Mouse (Mus musculus): Measurements from ENCODE around the gene Phyh. TPM values are rescaled to one million over a fixed set of nuclear protein-coding genes. Genes with fewer than 3 reads are reported as not detected.
"Not testable (repeated sequence)": the region's sequence is repeated elsewhere in the genome, so short reads cannot be mapped to it uniquely, and the experiment has no call there.

Phyh gene
- polyA plus RNA-seq, 1 experiment: not detected

GRCm38 (mm10) chr2:4934516-4934915 lies 15.7 kb downstream of the Phyh start:
- no peak overlapping the region for H3K27ac ChIP-seq (ENCODE audit: insufficient read depth, low read depth, low read length)
- TF ChIP-seq CTCF (IDR thresholded peaks at IDR 0.05; ENCODE audit: insufficient read depth, low read depth, low read length) (no peak), POLR2A (IDR thresholded peaks at IDR 0.05; ENCODE audit: insufficient read depth, low read depth, low read length) (no peak)
- H3K4me1 ChIP-seq (ENCODE audit: control insufficient read depth, insufficient read depth, low read length): no peaks in the 10 kb centered on the region
- no peak overlapping the region for H3K4me3 ChIP-seq (ENCODE audit: insufficient read depth, low read depth, low read length)
- WGBS: 94% methylated on average over 9 of the region's 9 CpGs

- TF ChIP-seq POLR2A (IDR thresholded peaks at IDR 0.05; ENCODE audit: insufficient read depth, low read depth, low read length) (no peak), CTCF (IDR thresholded peaks at IDR 0.05; ENCODE audit: insufficient read depth, low read depth, low read length) (no peak)
- Histone ChIP-seq H3K4me3 (ENCODE audit: insufficient read depth, low read depth, low read length) (no peak overlapping the region), H3K4me1 (ENCODE audit: control insufficient read depth, insufficient read depth, low read length) (no peaks in the 10 kb centered on the region), H3K27ac (ENCODE audit: insufficient read depth, low read depth, low read length) (no peak overlapping the region)
- 88% methylated on average over 7 of the region's 7 CpGs for WGBS
These were observed 19.1 kb downstream of the Phyh start for GRCm38 (mm10) chr2:4937931-4938330.

GRCm38 (mm10) chr2:4940861-4941260 lies 22.0 kb downstream of the Phyh start:
- TF ChIP-seq CTCF (IDR thresholded peaks at IDR 0.05; ENCODE audit: insufficient read depth, low read depth, low read length): no peak
- TF ChIP-seq POLR2A (IDR thresholded peaks at IDR 0.05; ENCODE audit: insufficient read depth, low read depth, low read length): no peak
- H3K4me3 ChIP-seq (ENCODE audit: insufficient read depth, low read depth, low read length): no peak overlapping the region
- WGBS: 89% methylated on average over 11 of the region's 11 CpGs
- H3K27ac ChIP-seq (ENCODE audit: insufficient read depth, low read depth, low read length): no peak overlapping the region
- no peaks in the 10 kb centered on the region for H3K4me1 ChIP-seq (ENCODE audit: control insufficient read depth, insufficient read depth, low read length)

GRCm38 (mm10) chr2:4949691-4950090 lies 30.9 kb downstream of the Phyh start:
- H3K27ac ChIP-seq (ENCODE audit: insufficient read depth, low read depth, low read length); H3K4me3 ChIP-seq (ENCODE audit: insufficient read depth, low read depth, low read length); H3K4me1 ChIP-seq (ENCODE audit: control insufficient read depth, insufficient read depth, low read length): not testable (repeated sequence)
- WGBS: 79% methylated on average over 6 of the region's 8 CpGs

GRCm38 (mm10) chr2:4950986-4951385 lies 32.2 kb downstream of the Phyh start:
- TF ChIP-seq POLR2A (IDR thresholded peaks at IDR 0.05; ENCODE audit: insufficient read depth, low read depth, low read length) (no peak), CTCF (IDR thresholded peaks at IDR 0.05; ENCODE audit: insufficient read depth, low read depth, low read length) (no peak)
- Histone ChIP-seq H3K4me1 (ENCODE audit: control insufficient read depth, insufficient read depth, low read length) (no peaks in the 10 kb centered on the region), H3K4me3 (ENCODE audit: insufficient read depth, low read depth, low read length) (no peak overlapping the region), H3K27ac (ENCODE audit: insufficient read depth, low read depth, low read length) (no peak overlapping the region)
- 92% methylated on average over 2 of the region's 2 CpGs for whole genome bisulfite sequencing

- 79% methylated on average over 6 of the region's 6 CpGs for WGBS
- no peak overlapping the region for H3K4me3 ChIP-seq (ENCODE audit: insufficient read depth, low read depth, low read length)
- TF ChIP-seq POLR2A (IDR thresholded peaks at IDR 0.05; ENCODE audit: insufficient read depth, low read depth, low read length) (no peak), CTCF (IDR thresholded peaks at IDR 0.05; ENCODE audit: insufficient read depth, low read depth, low read length) (no peak)
These were observed 35.5 kb downstream of the Phyh start for GRCm38 (mm10) chr2:4954216-4954760.

GRCm38 (mm10) chr2:4958039-4958438 lies 39.2 kb downstream of the Phyh start:
- no peak for TF ChIP-seq POLR2A (IDR thresholded peaks at IDR 0.05; ENCODE audit: insufficient read depth, low read depth, low read length)
- no peak for TF ChIP-seq CTCF (IDR thresholded peaks at IDR 0.05; ENCODE audit: insufficient read depth, low read depth, low read length)
- WGBS: 75% methylated on average over 12 of the region's 12 CpGs

More at GRCm38 (mm10) chr2:4954216-4954760, 35.5 kb downstream of the Phyh start:
- Histone ChIP-seq H3K27ac (ENCODE audit: insufficient read depth, low read depth, low read length) (no peak overlapping the region), H3K4me1 (ENCODE audit: control insufficient read depth, insufficient read depth, low read length) (no peaks in the 10 kb centered on the region)

GRCm38 (mm10) chr2:4967806-4968205 lies 49.0 kb downstream of the Phyh start:
- Histone ChIP-seq H3K4me1 (ENCODE audit: control insufficient read depth, insufficient read depth, low read length) (no peaks in the 10 kb centered on the region), H3K4me3 (ENCODE audit: insufficient read depth, low read depth, low read length) (no peak overlapping the region), H3K27ac (ENCODE audit: insufficient read depth, low read depth, low read length) (no peak overlapping the region)
- TF ChIP-seq CTCF (IDR thresholded peaks at IDR 0.05; ENCODE audit: insufficient read depth, low read depth, low read length) (no peak), POLR2A (IDR thresholded peaks at IDR 0.05; ENCODE audit: insufficient read depth, low read depth, low read length) (no peak)
- WGBS: 96% methylated on average over 2 of the region's 2 CpGs

More at GRCm38 (mm10) chr2:4958039-4958438, 39.2 kb downstream of the Phyh start:
- H3K27ac ChIP-seq (ENCODE audit: insufficient read depth, low read depth, low read length): no peak overlapping the region
- H3K4me3 ChIP-seq (ENCODE audit: insufficient read depth, low read depth, low read length): no peak overlapping the region
- no peaks in the 10 kb centered on the region for H3K4me1 ChIP-seq (ENCODE audit: control insufficient read depth, insufficient read depth, low read length)

- no peak for TF ChIP-seq POLR2A (IDR thresholded peaks at IDR 0.05; ENCODE audit: insufficient read depth, low read depth, low read length)
- TF ChIP-seq CTCF (IDR thresholded peaks at IDR 0.05; ENCODE audit: insufficient read depth, low read depth, low read length): no peak
- 62% methylated on average over 2 of the region's 2 CpGs for WGBS
- H3K27ac ChIP-seq (ENCODE audit: insufficient read depth, low read depth, low read length): no peak overlapping the region
These were observed 50.3 kb downstream of the Phyh start for GRCm38 (mm10) chr2:4969083-4969482.

GRCm38 (mm10) chr2:4975807-4976206 lies 57.0 kb downstream of the Phyh start, which contains the start of gene Ucma:
TSS of gene Ucma (plus strand) at chr2:4976122.
- no peak within 1 kb of the TSS for H3K27ac ChIP-seq (ENCODE audit: insufficient read depth, low read depth, low read length)
- 51% methylated on average over 5 of the region's 5 CpGs for WGBS
- no peak within 1 kb of the TSS for H3K4me3 ChIP-seq (ENCODE audit: insufficient read depth, low read depth, low read length)
- TF ChIP-seq POLR2A (IDR thresholded peaks at IDR 0.05; ENCODE audit: insufficient read depth, low read depth, low read length) (no peak), CTCF (IDR thresholded peaks at IDR 0.05; ENCODE audit: insufficient read depth, low read depth, low read length) (no peak)
- no peaks in the 10 kb centered on the region for H3K4me1 ChIP-seq (ENCODE audit: control insufficient read depth, insufficient read depth, low read length)

More at GRCm38 (mm10) chr2:4969083-4969482, 50.3 kb downstream of the Phyh start:
- Histone ChIP-seq H3K4me1 (ENCODE audit: control insufficient read depth, insufficient read depth, low read length) (no peaks in the 10 kb centered on the region), H3K4me3 (ENCODE audit: insufficient read depth, low read depth, low read length) (no peak overlapping the region)
